Mouse (Mus musculus) fibroblast of lung, adult 2 months (primary cell): Measurements from ENCODE around the gene Ftl1.
"Not testable (repeated sequence)": the region's sequence is repeated elsewhere in the genome, so short reads cannot be mapped to it uniquely, and the experiment has no call there.

Source experiments
- DNase-seq: peaks from one replicate; pipeline ENCODE4 v3.0.0-alpha.2; 2011; ENCODE audit warnings: low read depth

The Ftl1 gene

GRCm38 (mm10) chr7:45459564-45460140 lies at the start of gene Ftl1:
Ftl1 (minus strand) TSS chr7:45459884.
- peak; percentile 95 for DNase-seq

- no peak for DNase-seq
Observed at GRCm38 (mm10) chr7:45509181-45509882, 49.6 kb upstream of the Ftl1 start.

GRCm38 (mm10) chr7:45508561-45508960 lies 48.9 kb upstream of the Ftl1 start:
- DNase-seq, result no peak

- no peak for DNase-seq
Observed at GRCm38 (mm10) chr7:45507583-45507982, 47.9 kb upstream of the Ftl1 start.

DNA sequence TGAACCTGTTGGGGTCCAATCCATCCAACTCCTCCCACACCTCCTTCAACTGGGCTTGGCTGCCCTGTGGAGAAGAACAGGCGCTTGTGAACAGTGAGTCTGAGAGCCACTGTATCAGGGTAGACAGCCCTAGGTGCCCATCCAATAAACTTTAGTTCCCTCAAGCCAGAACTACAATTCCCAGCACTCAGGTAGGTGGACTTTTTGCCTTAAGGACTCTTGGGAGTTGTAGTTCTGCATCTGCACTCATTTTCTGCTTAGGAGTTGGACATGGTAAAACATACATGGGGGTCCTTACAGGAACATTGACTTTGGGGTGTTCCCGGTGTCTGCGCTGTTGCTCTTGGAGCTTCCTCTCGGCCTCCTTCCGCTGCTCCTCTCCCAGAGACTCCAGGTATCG lies 38.7 kb upstream of the Ftl1 start:
- DNase-seq, result no peak

- no peak for DNase-seq
Observed at GRCm38 (mm10) chr7:45494548-45494947, 34.9 kb upstream of the Ftl1 start.

DNA sequence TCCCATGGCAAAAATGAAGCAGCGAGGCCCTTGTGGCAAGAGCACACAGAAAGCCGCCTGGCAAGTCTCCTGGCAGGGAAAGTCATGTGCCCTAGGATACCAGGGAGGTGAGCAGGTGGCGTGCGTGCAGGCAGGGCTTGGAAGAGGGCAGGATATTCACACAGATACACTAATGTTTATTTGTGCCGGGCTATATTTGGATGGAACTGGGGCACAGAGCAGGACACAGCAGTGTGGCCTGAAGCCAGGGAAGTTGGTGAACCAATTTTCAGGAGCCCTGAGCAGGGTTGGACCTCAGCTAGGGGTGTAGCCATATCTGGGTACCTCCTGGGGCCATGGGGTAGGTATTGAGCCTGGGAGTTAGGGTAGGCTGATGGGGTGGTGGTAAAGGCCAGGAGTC lies 33.3 kb upstream of the Ftl1 start:
- DNase-seq, result no peak

GRCm38 (mm10) chr7:45492225-45492844 lies 32.7 kb upstream of the Ftl1 start:
- DNase-seq, result no peak

GRCm38 (mm10) chr7:45491264-45491663 lies 31.6 kb upstream of the Ftl1 start:
- no peak for DNase-seq

DNA sequence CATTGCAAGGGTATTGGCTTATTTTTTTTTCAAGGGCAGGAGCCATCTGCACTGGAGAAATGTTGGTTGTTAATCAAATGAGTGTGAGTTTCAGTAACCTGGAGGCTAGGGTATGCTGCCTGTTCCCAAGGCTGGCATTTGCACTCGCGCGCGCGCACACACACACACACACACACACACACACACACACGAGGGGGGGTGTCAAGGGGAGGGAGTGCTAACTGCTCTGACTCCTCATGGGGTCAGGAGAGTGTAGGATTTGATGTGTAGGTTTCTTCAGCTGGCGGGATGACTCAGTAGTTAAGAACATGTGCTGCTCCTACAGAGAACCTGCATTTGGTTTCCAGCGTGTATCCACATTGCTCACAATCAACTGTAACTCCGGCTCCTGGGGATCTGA lies 31.1 kb upstream of the Ftl1 start:
- no peak for DNase-seq

GRCm38 (mm10) chr7:45489578-45489977 lies 29.9 kb upstream of the Ftl1 start:
- DNase-seq, result no peak

GRCm38 (mm10) chr7:45488293-45489204 lies 28.9 kb upstream of the Ftl1 start, which contains the start of gene Dhdh:
Dhdh (minus strand) TSS chr7:45488805.
- no peak for DNase-seq

DNA sequence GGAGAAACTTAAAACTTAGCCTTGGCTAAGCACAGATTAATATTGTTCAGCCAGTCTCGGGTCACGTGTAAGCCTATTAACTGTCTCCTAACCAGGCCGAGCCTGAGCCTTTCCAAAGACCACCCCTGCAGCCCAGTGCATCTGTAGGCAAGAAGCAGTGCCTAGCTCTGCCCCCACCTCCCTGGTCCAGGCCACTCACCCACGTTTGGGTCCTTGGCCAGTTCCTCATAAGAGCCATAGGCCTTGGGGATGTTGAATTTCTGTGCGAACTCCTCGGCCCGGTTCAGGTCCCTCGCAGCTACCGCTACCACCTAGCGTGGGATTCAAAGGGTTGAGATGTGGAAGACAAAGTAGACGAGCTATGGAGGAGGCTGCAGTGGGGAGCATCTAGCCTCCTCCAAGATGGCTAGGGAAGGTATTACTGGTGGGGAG lies 28.2 kb upstream of the Ftl1 start:
- DNase-seq, result no peak

GRCm38 (mm10) chr7:45486761-45487415 lies 27.2 kb upstream of the Ftl1 start, which contains the start of gene Gm45808:
Gm45808 (minus strand) TSS chr7:45486811.
- no peak for DNase-seq

DNA sequence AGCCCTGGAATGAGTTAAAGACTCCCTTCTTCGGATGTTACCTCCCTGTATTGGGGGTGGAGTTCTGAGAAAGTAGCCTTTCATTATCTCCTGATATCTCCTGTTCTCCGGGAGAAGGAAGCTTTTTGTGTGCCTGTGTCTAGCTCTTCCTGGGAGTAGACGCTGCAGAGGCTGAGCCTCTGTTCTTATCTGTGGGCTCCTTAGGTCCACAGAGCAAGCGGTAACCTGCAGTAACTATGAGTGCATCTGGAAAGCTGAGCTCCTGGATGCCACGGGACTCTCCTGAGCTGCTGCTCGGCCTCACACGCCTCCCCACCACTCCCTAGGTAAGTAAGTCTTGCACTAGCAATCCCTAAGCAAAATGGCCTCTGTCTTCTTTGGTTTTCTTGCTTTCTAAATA lies 26.5 kb upstream of the Ftl1 start:
- DNase-seq, result no peak

DNA sequence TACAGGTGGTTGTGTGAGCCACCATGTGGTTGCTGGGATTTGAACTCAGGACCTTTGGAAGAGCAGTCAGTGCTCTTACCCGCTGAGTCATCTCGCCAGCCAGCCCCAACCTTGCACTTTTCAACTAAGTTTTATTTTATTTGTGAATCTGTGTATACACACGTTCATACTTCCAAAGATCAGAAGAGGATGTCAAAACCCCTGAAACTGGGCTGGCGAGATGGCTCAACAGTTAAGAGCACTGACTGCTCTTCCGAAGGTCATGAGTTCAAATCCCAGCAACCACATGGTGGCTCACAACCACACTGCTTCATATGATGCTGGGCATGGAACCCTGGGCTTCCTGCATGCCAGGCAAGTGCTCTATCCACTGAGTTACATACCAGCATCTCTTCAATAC lies 25.3 kb upstream of the Ftl1 start:
- not testable (repeated sequence) for DNase-seq

DNA sequence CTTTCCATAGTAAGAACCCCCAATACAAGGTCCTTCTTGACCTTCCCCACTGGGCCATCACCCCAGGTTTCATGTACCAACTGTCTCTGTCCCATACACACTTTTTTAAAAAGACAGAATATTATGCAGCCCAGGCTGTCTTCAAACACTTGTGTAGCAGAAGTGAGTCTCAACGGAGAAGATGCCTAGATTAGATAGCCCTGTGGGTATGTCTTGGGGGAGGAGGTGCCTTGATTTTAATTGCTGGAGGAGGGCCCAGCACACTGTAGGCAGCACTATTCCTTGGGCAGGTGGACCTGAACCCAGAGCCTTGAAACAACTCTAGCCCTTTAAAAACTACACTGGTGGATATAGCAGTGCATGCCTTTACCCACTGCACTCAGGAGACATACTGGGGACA lies 22.5 kb upstream of the Ftl1 start:
- DNase-seq, result no peak

GRCm38 (mm10) chr7:45481374-45481927 lies 21.8 kb upstream of the Ftl1 start, which contains the start of gene Tulp2:
Tulp2 (plus strand) TSS chr7:45481877.
- DNase-seq, result no peak

DNA sequence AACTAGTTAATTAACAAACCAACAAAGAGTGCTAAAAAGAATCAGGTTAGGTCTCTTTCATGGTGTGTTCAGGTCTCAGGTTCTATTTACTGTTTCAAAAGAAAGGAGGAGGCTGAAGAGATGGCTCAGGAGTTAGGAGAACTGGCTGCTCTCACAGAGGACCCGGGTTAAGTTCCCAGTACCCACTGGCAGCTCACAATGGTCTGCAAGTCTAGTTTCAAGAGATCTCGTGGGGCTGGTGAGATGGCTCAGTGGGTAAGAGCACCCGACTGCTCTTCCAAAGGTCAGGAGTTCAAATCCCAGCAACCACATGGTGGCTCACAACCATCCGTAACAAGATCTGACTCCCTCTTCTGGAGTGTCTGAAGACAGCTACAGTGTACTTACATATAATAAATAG lies 20.6 kb upstream of the Ftl1 start:
- DNase-seq, result not testable (repeated sequence)

- DNase-seq, result no peak
Observed at GRCm38 (mm10) chr7:45478774-45479173, 19.1 kb upstream of the Ftl1 start.

GRCm38 (mm10) chr7:45477003-45477402 lies 17.3 kb upstream of the Ftl1 start:
- DNase-seq, result no peak
